Mouse (Mus musculus) adrenal gland, postnatal 4 days (tissue): ENCODE measurements around the gene Dync2li1. TPM values are rescaled to one million over a fixed set of nuclear protein-coding genes. Genes with fewer than 3 reads are reported as not detected.

ENCODE experiments used
- DNase-seq, 2 experiments: peaks; one replicate each; pipeline ENCODE4 v3.0.0; 2021 to 2022; ENCODE audit warnings: low spot score in 2 of 2, mixed read lengths in 2 of 2
- long read RNA-seq, 2 experiments: library from polyadenylated mRNA; stranded (forward); transcript quantifications; one replicate each; pipeline ENCODE4 v2.0.0; 2021
- total RNA-seq, 2 experiments: library from RNA; stranded (reverse); gene quantifications; 2 replicates each; pipeline ENCODE4 v1.2.3; 2021

The Dync2li1 gene
- total RNA-seq: 10 to 100 TPM; 23.2 to 28.2 TPM
- long read RNA-seq, experiment 1, transcript Dync2li1-201 (13 exons, 1,354 nt): major isoform, 44 of 47 reads
- long read RNA-seq, experiment 1, partial matches to known transcripts: 1 of 47 reads
- long read RNA-seq, experiment 1, other reads (novel, unspliced or antisense): 2 of 47 reads
- long read RNA-seq, experiment 2, transcript Dync2li1-201 (13 exons, 1,354 nt): major isoform, 45 of 51 reads
- long read RNA-seq, experiment 2, partial matches to known transcripts: 4 of 51 reads
- long read RNA-seq, experiment 2, other reads (novel, unspliced or antisense): 2 of 51 reads

DNA sequence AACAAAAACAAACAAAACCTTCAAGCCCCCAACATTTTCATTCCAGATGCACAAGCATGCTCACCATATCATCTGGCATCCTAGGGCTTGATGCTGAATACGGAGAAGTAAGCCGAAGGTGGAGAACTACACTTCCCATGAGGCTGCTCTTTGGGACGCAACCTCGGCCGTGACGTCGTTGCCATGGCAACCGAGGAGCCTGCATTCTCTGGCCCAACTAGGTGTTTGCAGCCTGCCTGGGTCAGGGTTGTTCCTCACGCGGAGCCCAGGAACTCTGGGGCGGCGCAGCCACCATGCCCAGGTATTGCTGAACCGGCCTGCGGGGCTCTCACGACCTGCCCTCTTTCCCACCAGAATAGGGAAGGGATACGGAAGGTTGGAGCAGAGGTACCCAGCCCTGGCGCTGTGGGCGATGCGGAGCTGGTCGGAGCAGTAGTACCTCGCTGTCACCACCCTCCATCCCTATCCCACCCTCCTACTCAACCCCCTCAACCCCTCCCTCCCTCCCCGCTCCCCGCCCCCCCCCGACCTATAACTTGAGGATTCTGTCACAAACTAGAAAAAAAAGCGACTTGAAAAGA is at the start of gene Dync2li1:
TSS of gene Dync2li1 (plus strand) at position 221 of the 581 bp plus-strand sequence.
- peak; percentile 48 to 70 for DNase-seq

DNA sequence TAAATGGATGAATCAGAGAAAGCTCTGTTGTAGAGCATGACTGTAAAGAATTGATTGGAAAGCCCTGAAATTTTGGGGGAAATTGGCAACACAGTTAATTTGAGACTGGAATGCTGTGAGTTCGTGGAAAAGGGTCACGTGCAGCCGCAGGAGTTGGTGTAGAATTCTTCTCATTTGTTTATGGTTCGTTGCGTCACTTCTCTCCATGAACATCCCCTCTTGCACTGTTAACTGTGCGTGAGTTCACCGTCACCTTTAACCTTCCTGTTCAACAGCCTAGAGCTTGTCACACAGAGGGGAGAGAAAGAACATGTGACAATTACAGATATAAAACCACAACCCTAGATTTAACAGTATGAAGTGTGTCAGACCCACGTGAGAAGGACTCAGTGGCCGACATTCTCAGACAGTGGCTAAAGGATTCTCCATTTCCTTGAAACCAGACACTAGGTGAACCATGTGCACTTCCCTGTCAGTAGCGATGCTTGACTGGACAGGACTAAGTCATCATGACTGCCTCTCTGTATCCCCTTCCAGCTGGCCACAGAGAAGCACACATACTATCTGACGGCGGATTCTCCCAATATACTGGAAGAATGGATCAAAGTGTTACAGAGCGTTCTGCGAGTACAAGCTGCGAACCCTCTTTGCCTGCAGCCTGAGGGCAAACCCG is 49.5 kb upstream of the Dync2li1 start:
- no peak for DNase-seq

DNA sequence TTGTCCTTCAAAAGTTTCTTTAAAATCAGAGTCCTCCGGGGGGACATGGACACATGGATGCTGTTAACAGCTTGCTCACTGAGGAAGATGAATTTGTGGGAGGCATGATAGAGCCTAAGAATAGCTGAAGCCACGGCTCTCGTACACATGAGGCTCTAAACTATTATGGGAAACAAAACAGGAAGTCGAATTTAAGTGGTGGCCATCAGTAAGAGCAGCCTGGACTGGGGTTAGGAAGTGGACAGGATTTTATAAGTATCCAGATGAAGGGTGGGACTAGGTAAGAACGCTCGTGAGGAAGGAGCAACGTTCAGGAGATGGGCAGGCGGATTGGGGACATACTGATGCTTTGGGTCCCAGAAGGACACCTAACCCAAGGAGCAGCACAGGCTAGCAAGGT is 47.0 kb upstream of the Dync2li1 start:
- DNase-seq: no peak

DNA sequence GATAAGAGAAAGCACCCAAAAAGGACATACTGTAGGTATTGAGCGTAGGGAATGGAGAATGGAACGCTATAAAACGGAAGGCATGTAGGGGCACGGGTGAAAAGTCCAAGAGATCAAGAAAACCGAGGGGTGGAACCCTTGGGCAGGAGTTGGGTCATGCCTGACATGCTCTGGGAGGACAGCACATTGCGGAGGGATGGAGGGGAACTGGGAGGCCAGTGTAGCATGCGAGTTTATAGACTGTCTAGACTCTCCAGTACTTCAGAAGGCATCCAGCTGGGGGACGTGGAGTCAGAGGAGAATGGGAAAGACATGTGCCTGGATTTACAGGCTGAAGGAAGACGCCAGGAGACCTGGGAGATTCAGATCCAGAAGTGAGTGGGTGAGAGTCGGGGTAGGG is 46.5 kb upstream of the Dync2li1 start:
- no peak for DNase-seq

DNA sequence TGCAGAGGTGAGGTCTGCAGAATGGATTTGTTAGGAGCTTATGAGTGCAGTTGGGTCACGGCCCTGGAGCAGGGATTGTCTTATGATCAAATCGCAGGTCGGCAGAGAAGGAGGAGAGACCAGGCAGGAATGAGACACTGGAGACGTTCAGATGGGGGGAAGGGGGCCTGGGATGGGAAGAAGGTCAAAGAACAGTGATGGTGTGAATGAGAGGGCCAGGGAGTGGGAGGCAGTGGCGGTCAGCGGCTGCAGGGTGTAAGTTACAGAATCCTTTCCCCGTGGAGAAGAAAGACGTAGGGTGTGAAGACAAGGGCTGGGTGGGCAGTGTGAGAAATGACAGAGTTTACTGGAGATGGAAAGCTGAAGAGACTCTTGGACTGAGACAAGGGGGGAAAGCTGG is 45.5 kb upstream of the Dync2li1 start:
- no peak for DNase-seq

DNA sequence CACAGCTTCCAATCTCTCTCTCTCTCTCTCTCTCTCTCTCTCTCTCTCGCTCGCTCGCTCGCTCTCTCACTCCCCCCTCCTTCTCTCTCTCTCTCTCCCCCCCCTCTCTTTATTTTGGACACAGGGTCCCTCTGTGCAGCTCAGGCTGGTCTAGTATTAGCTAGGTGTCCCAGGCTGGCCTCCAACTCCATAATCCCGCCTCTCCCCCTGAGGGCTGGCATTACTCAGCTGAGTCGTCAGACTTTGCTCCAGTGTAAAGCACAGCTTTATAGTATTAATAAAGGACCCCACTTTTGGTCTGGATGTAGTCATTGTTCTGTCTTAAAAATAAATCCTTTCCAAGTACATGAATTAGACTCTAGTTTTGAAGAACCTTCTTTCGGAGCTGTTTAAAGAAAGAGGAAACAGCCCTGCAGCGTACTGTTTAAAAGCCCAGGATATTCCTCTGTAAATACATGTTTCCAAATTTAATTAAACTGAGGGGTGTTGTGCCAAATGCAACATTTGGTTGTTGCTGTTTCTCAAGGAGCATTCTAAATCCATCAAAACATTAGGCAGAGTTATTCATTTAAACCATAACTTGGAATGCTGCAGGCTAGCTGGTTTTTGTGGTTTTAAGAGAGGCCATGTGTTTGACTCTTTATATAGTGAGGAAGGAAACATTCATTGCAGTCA is 44.4 kb upstream of the Dync2li1 start:
- DNase-seq: no peak

DNA sequence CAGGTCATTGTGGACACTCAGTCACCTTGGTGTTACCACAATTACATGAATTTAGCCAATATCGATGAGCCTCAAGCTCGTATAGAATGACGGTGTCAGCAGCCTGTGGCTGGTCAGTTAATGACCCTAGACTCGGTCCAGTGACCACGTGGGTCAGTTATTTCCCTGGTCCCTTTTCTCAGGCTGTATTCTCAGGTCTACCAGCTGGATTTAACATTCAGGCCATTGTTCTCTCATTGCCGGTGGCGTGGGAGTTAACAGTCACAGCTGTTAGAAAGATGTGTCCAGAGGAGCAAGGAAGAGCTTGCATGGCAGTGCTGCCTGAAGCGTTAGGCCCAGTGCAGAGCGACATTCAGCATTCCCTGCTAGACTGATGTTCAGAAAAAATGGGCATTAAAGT is 42.2 kb upstream of the Dync2li1 start:
- DNase-seq: no peak

DNA sequence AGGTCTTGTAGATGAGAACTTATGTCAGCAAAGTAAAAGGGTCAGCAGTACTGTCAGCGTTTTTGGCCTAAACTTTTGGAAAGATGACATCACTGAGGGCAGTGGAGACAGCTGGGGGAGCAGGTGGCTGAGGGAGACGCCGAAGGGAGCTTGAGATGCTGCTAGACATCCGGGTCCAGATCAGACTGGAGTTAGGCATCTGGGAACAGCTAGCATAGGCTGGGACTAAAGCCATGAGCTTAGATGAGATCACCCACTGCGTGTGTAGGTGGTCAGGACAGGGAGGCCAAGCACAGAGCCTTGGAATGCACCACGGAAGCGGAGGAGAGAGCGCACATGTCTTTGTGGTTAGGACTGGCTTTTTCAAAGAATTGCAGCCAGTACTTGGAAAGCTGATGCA is 41.2 kb upstream of the Dync2li1 start:
- DNase-seq: no peak

DNA sequence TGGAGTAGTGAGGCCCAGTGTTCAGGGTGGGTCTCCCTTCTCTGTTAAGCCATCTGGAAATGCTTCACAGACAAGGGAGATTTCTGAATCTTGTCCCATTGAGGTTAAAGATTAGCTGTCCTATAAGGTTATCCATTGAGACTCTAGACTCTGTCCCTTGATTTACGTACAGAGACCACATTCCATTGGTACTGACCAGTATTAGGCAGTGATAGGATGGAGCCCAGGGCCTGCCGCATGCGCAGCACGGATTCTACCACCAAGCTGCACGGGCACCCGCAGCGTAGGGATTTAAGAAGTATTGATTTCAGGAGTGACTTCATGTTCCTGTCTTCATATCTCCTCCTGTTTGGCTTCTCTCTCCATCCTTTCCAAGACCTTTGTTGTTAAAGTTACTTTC is 36.2 kb upstream of the Dync2li1 start:
- no peak for DNase-seq

DNA sequence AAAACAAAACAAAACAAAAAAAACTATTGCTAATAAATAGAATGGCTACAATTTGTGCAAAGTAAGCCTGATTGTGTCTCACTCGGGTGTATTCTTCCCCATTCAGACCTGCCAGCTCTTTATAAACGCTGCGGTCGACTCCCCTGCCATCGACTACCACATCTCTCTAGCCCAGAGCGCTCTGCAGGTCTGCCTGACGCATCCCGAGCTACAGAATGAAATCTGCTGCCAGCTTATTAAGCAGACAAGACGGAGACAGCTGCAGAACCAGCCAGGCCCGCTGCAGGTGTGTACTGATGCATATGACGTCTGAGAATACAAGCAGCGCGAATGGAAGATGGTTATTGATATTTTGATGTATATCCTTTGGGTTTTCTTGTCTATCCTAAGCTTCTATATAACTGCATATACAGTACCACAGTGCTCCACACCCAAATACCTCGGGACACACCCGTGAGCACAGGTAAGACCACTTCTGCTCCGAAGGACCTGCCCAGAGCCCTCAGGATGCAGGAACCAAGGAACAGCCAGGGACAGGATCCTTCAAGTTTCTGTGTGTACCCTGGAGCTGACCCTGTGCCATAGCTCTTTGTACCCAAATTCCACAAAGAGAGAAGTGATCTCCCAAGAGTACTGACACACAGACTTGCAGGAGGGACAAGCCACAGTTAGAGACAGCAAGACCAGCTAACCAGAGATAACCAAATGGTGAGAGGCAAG is 34.7 kb upstream of the Dync2li1 start:
- no peak for DNase-seq

DNA sequence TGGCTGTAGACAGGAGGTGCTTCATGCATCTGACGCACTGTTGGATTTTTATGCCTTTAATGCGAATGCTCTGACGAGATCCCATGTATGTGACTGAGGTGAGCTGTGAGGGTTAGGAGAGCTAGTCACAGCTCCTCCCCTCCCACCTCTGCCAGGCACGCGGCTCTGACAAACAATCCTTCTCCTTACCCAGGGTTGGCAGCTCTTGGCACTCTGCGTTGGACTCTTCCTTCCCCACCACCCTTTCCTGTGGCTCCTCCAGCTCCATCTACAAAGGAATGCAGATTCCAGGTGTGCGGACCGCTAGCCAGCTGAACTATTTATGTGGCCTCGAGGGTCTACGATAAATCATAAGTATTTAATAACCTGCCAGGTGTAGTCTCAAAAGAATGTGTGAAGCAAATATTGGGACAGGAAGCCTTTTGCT is 30.3 kb upstream of the Dync2li1 start:
- no peak for DNase-seq

DNA sequence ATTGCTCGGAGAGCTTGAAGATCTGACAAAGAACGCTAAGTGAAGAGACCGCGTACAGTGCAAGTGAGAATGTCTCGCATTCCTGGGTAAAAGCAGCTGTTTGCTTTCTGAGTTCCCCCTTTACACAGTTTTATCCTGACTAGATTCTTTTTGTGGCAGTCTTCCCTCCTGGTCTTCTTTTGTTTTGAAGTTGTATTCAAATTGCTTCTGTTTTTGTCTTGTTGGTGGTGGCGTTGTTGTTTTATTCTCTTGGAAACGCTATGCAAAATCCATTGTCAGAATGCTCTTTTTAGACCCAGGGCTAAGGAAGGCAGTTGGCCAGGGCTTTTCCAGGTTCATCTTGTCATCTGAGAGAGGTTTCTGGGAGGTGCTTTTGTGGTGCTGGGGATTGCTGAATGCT is 29.8 kb upstream of the Dync2li1 start:
- no peak for DNase-seq

DNA sequence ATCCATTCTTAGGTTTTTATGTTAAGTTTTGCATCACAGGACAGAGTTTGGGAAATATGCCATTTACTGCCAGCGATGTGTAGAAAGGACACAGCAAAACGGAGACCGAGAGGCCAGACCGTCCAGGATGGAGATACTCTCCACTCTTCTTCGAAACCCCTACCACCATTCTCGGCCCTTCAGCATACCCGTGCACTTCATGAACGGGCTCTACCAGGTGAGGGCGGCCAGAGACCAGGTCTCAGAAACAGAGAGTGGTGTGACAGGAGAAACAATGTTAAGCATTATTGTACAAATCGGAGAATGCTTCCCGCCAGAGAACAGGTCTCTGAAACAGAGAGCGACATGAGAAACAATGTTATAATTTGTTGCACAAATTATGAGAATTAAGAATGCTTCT is 28.4 kb upstream of the Dync2li1 start:
- DNase-seq: no peak

DNA sequence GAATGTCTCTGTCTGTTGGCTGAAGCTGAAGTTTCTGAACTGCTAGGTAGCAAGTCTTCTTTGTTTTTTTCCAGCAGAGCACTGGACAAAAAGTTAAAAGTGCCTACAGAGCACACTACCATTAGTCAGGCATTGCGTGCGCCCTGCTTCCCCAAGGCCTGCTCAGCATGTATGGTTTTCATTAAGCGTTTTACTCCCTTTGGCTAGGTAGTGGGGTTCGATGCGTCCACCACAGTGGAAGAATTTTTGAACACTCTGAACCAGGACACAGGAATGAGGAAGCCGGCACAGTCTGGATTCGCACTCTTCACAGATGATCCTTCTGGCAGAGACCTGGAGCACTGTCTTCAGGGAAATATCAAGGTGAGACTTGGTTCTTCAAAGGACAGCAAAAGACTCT is 27.4 kb upstream of the Dync2li1 start:
- no peak for DNase-seq

DNA sequence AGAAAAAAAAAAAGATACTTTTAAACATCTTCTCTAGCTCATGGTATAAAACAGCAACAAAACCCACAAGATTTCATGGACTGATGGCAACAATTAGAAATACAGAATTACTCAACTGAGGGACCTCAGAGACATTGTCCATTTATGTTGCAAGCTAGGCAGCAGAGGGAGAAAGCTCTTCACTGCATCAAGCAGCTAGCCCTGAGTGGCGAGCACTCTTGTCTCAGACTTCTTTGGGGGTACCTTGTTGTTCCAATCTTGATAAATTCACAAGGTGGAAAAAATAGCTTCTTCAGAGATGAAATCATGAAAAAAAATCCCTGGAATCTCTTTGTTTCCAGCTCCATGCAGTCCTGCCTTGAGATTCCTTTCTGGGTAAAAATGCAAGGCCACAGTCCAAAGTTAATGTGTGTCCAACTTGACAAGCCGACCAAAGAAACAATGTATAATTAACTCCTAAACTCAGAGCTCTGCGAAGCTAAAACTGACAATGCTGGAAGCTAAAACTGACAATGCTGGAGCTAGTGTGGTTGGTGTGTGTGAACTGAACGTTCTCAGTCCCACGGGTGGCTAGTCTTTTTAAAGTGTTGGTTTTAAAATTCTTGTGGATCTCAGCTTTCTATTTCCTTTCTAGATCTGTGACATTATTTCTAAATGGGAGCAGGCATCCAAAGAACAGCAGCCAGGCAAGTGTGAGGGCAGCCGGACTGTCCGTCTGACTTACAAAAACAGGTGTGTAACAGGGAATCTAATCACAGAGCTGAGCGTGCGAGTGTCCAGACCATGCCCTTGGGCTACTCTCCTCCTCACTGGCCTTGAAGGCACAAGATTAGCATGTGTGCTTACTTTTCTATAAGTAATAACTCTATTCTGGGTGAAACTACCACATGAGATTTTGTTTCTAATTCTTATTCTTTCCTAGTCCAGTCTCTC is 26.0 kb upstream of the Dync2li1 start:
- DNase-seq: no peak

DNA sequence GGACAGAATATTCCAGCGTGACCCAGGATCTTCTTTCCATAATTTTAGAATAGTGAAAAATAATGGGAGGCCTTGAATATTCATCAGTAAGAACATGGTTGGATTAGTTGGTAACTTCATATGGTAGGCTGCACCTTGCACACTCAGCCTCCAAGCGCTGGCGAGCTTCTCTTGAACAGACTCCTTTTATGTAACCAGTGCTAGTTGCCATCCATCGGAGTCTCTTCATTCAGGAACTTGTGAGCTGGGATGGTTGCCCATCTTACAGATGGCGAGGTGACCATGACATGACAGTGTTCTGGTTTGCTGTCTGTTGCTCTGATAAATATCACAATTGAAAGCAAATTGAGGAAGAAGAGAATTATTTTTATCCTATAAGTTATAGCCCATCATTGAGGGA is 24.5 kb upstream of the Dync2li1 start:
- DNase-seq: no peak

DNA sequence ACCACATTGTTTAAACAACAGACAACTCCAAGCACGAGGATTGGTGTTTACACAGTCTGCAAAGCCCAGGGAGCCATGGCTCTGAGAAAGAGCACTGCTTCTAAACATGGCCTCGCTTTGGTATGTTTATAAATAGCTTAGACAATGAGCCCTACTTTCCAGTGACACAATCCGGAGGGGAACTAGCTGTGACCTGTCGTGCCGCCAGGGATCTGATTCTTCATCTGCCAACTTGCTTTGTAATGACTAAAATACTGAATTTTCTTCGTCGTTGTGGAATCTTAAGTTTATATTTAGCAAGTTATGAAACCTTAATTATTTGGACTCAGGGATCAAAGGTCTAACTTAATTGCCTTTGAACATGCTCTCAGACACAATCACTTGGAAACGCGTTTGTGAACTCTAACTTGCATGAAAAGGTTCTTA is 23.1 kb upstream of the Dync2li1 start:
- no peak for DNase-seq

DNA sequence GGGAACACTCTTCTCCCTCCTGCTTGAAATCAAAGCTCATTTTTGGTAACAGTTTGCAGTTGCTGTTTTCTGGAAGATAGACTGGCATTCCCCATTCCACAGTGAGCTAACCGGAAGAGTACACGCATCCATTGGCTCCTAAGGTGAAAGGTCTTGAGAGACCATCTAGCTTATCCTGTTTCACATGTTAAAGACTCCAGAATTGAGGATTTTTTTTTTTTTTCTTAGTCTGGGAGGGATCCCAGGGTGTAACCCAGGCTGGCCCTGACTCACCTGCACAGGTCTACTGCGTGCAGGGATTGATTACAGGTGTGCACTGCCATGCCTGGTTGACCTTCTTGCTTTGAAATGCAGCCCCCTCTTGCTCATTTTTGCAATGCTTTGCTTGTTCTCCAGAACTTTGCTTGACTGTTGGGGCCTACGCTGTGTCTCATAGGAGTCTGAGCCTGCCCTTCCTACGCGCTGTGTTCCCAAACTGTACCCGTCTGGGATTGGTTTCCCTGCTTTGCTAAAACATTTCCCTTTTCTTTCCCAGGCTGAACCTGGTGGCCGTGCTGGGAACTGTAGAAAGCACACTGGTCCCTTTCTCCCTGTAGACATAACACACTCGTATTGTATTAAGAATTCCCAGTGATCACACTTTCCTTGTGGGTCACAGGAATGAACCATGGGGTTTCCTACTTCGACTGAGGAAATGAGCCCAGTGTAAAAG is 22.4 kb upstream of the Dync2li1 start:
- no peak for DNase-seq

DNA sequence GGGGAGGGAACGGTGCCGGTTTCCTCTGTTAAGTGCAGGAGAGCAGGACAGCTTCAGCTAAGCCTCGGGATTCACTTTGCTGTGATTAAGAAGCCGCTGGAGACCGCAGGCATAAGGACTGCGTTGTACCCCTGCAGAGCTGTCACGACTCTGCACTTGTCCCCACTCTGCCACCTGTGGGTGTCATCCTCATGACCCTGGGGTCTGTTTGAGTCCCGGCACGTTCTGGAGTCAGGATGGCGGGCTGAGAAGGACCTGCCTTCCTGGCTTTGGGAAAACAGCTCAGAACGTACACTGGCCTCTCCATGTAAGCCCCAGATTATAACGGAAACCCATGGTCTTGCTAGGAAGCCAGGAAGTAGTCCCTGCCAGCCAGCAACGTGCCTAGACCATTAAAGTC is 19.3 kb upstream of the Dync2li1 start:
- DNase-seq: no peak

DNA sequence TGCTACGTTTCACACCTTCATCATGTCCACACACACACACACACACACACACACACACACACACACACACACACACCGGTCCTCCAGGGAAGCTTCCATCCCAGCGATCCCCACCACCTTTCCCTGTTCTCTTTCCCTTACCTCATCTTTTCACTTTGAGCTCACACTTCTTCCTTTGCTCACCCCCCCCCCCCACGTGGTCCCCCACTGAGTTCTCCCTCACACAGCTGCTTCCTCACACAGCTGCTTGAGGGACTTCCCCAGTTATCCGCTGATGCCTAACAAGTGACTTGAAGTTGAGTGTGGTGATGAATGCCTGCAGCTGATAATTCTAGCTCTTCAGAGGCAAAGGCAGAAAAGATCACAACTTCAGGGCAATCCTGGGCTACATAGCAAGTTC is 18.7 kb upstream of the Dync2li1 start:
- no peak for DNase-seq
